Mouse (Mus musculus): ENCODE data around the gene Cer1.

Gene Cer1

DNA sequence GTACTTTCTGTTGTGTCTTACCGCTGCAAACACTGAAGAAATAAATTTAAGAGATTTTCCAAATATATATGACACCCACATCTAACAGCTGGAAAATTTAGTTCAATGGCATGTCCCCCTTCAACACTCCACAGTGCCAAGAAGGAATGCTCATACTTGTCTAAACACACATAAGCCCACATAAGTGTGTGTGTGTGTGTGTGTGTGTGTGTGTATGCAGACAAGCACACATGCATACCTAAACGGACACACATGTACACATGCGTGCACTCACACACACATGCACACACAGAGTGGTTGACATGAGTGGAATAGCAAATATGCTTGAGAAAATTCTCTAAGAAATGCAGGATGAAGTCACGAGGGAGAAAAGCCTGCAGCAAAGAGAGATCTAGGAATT, 12.4 kb downstream of the Cer1 start:
- DNase-seq: no peak

GRCm38 (mm10) chr4:82872121-82872520, 12.8 kb downstream of the Cer1 start:
- no peak for DNase-seq

DNA sequence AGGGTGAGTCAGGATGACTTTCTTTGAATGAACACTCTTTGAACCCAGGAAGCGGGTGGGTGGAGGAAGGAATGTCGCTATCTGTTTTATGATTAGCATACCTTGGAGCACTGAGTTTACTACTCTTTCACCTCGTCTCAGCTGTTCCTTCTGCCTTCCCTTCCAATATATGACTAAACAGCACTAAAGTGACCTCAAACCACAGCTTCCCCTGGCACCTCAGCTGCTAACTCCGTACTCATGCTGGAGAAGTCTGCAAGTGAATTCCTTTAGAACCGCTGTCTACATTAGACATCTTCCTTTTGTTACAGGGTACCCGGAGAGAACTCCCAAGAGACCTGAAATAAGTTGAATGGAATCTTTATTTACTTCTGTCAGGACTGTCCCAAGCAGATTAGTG, 14.0 kb downstream of the Cer1 start:
- no peak for DNase-seq

GRCm38 (mm10) chr4:82867731-82868445, 17.1 kb downstream of the Cer1 start:
- no peak for DNase-seq

DNA sequence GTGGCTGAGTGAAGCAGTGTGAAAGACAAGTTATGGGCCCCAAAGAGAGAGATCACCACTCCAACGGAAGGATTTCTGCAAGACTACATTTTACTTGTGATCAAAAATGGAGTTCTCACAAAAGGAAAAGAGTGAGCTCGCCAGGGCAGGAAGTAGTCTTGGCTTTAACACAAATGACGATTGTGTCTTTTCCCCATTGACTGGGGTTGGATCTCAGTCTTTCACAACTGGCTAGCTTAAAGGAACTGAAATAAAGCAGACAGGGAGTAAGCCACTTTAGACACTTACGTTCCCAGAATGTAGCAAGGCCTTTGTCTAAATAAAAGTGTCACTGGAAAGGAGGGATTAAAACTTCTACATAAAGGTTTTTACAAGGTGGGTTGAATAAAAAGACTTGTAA, 17.8 kb downstream of the Cer1 start:
- no peak for DNase-seq

DNA sequence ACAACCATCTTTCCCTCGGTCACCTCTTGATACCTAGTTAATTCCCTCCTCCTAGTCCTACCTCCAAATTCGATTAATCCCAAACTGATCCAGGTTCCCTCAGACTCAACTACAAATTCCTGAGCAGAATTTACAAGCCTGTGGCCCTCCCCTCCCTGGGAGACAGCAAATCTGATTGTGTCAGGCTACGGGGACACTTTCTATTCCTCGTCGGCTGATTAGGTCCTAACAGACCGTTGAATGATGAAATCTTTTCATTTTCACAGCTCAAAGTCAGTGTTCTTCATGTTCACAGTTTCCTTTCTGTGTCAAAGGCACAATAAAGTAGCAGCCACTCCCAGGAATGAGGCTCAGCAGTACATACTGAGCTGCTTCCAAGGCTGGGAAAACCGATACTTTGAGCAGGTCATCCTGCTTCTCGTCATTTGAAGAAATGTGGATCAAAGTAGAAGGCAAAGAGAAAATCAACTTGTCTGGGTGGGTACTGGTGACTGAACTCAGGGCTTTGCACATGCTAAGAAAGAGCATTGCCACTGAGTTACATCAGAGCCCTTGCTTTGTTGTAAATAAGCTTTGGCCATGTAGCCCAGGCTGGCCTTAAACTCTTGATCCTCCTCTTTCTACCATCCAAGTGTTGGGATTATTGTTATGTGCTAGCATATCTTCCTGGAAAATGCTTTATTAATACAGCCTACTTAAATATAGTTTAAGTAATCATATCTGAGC, 19.8 kb downstream of the Cer1 start:
- no peak for DNase-seq

- no peak for DNase-seq
Observed at GRCm38 (mm10) chr4:82863316-82863715, 21.6 kb downstream of the Cer1 start.

DNA sequence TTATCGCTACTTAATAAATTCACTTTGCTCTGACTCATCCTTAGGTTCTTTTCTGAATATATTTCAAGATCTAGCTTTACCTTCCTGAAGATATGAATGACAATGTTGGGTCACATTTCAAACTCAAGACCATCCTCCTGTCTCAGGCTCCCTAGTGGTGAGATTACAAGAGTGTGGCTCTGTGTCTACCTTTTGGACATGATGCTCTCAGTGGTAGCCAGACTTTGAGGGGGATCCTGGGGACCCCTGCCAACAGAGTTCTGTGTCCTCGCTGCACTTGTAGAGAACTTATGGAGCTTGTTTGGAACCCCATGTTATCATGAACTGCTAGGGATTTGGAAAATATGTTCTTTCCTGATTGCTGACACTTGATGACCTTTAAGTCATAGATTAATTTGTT, 23.5 kb downstream of the Cer1 start:
- DNase-seq: no peak

- DNase-seq: no peak
Observed at GRCm38 (mm10) chr4:82860566-82860965, 24.4 kb downstream of the Cer1 start.

GRCm38 (mm10) chr4:82859131-82860125, 25.5 kb downstream of the Cer1 start, which contains the start of gene Zdhhc21:
Gene Zdhhc21, minus strand, starts transcription at chr4:82859958.
- peak; percentile 85 for DNase-seq

DNA sequence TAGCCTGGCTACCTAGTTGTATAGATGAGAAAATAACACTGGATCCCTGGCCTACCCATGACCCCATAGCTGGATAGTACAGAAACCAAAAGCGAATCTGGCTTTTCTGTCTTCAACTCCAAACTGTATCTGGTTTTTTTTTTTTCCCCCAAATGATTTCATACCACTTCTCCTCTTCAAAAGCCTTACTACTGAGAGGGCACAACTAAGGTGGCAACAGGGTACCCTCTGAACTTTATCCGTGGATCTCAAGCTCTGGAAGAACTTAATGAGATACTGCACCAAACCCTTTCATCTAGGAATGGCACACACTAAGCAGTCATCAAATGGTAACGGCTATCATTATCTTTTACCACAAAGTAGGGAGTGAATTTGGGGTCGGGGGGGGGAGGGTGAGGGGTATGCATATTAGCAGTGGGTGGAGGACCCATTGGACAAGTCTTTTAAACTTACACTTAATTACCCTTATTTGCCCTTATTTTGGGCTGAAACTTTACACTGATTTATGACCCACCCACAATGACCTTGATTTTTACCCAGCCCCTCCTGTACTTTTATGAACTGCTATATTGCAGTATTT, 26.4 kb downstream of the Cer1 start:
- DNase-seq: no peak

GRCm38 (mm10) chr4:82856986-82857385, 28.0 kb downstream of the Cer1 start:
- no peak for DNase-seq

DNA sequence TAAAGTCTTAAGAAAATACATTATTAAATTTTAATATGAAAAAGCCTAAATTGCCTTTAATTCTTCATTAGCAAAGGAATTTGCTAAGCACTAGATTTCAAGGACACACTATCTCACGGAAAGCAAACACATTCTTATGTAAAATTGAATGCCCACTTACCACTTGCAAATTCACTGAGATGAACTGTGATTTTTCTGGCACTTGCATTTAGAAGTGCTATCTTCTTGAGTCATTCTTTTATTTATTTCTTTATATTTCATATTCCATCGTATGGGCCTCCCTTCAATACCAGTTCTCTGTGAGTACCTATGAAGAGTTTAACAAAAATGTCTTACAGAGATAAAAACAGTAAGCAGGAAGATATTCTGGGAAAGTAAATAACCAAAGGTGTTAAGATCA, 31.1 kb downstream of the Cer1 start:
- DNase-seq: no peak

- no peak for DNase-seq
Observed at GRCm38 (mm10) chr4:82848552-82849234, 36.3 kb downstream of the Cer1 start.

DNA sequence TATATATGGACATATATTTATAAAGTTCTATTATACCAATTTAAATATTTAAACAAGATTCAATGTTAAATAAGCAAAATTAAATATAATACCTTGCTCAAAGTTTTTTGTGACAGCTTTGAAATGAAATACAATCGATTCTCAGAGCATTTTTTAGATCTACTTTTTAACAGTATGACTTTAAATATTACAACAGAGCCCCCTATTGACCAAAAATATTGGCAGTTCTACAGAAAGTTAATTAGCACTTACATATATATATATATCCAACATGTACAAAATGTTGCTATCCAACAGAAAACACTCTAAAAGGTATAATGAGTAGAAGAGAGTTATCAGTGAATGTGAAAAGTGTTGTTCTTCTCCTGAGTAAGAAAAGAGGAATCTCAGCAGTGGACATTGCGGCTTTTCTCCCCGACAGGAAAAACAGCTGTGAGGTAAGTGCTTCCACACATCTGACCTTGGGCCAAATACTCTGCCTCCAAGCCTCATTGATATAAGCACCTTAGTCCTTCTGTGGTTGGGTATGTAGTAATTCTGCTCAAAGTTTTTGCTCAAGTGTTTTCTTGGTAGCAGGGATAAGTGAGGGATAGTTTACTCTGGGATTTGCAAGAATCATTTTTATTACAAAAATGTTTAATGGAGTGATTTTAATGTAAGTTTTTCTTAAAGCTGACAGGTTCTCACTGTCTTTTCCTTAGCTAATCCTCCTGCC, 47.3 kb downstream of the Cer1 start:
- no peak for DNase-seq

Measured in thymus, postnatal 14 days (tissue).